Mouse (Mus musculus) 3134 (cell line): Measurements from ENCODE around the gene Atp5g1.
A peak's percentile ranks its signal among the peaks of the same experiment; 100 is the strongest.

Experiments used
- DNase-seq: peaks from one replicate; pipeline ENCODE4 v3.0.0-alpha.2; 2011; ENCODE audit warnings: low spot score; ENCODE audit not compliant: insufficient read length; ENCODE audit errors: extremely low read depth

Atp5g1 gene

GRCm38 (mm10) chr11:96073295-96073993 is 2.0 kb downstream of the Atp5g1 start:
- no peak for DNase-seq

GRCm38 (mm10) chr11:96071013-96071412 is 4.5 kb downstream of the Atp5g1 start:
- no peak for DNase-seq

- DNase-seq, result no peak
Observed at GRCm38 (mm10) chr11:96070353-96070752, 5.1 kb downstream of the Atp5g1 start.

- DNase-seq, result no peak
Observed at GRCm38 (mm10) chr11:96068231-96068630, 7.2 kb downstream of the Atp5g1 start.

- DNase-seq, result peak; percentile 94
Observed at GRCm38 (mm10) chr11:96065215-96065911, 10.1 kb downstream of the Atp5g1 start, which contains the start of gene Ube2z. Gene Ube2z (minus strand): TSS chr11:96065388.

GRCm38 (mm10) chr11:96064521-96065214 is 10.8 kb downstream of the Atp5g1 start:
- DNase-seq, result peak; percentile 70

GRCm38 (mm10) chr11:96058309-96058708 is 17.2 kb downstream of the Atp5g1 start:
- DNase-seq, result no peak

GRCm38 (mm10) chr11:96050854-96051253 is 24.6 kb downstream of the Atp5g1 start:
- no peak for DNase-seq

GRCm38 (mm10) chr11:96049939-96050338 is 25.5 kb downstream of the Atp5g1 start:
- no peak for DNase-seq

GRCm38 (mm10) chr11:96047469-96048373 is 27.7 kb downstream of the Atp5g1 start:
- no peak for DNase-seq

- no peak for DNase-seq
Observed at GRCm38 (mm10) chr11:96046793-96047192, 28.7 kb downstream of the Atp5g1 start.

- no peak for DNase-seq
Observed at GRCm38 (mm10) chr11:96046028-96046427, 29.4 kb downstream of the Atp5g1 start.

- no peak for DNase-seq
Observed at GRCm38 (mm10) chr11:96044803-96045567, 30.5 kb downstream of the Atp5g1 start.

GRCm38 (mm10) chr11:96038560-96038959 is 36.9 kb downstream of the Atp5g1 start:
- DNase-seq, result no peak

GRCm38 (mm10) chr11:96037499-96037898 is 38.0 kb downstream of the Atp5g1 start:
- DNase-seq, result no peak

- no peak for DNase-seq
Observed at GRCm38 (mm10) chr11:96035133-96035532, 40.3 kb downstream of the Atp5g1 start.

- peak; percentile 86 for DNase-seq
Observed at GRCm38 (mm10) chr11:96034596-96035052, 40.8 kb downstream of the Atp5g1 start, which contains the start of gene Snf8. Gene Snf8 (plus strand): TSS chr11:96034885.

GRCm38 (mm10) chr11:96034116-96034515 is 41.4 kb downstream of the Atp5g1 start:
- DNase-seq, result no peak

GRCm38 (mm10) chr11:96033264-96033663 is 42.2 kb downstream of the Atp5g1 start:
- peak; percentile 31 for DNase-seq

GRCm38 (mm10) chr11:96031701-96032100 is 43.8 kb downstream of the Atp5g1 start:
- no peak for DNase-seq
